Mouse (Mus musculus) G1E (cell line): ENCODE measurements around the gene Togaram2. TPM values are rescaled to one million over a fixed set of nuclear protein-coding genes. Genes with fewer than 3 reads are reported as not detected.

ENCODE experiments used
- ATAC-seq: 2 replicates; pipeline ENCODE4 v1.8.0; 2016; ENCODE audit warnings: mild to moderate bottlenecking; ENCODE audit not compliant: insufficient number of reproducible peaks, poor library complexity, low FRiP score, severe bottlenecking; ENCODE audit errors: extremely low read depth
- DNase-seq: peaks from one replicate; pipeline ENCODE4 v3.0.0; 2012; ENCODE audit warnings: low spot score
- H3K27me3 ChIP-seq: 2 replicates; pipeline ENCODE4 v1.6.1; 2012; ENCODE audit warnings: mild to moderate bottlenecking, low read length, inconsistent platforms; ENCODE audit not compliant: insufficient read depth
- H3K36me3 ChIP-seq: replicated peaks from 2 replicates; pipeline ENCODE3; 2012; ENCODE audit warnings: mild to moderate bottlenecking, inconsistent platforms
- H3K4me1 ChIP-seq: 2 replicates; pipeline ENCODE4 v1.6.1; 2012; ENCODE audit warnings: low read depth, low read length, inconsistent platforms, mixed read lengths; ENCODE audit not compliant: insufficient read depth
- H3K4me3 ChIP-seq: 2 replicates; pipeline ENCODE4 v1.5.1; 2012; ENCODE audit warnings: low read depth, mild to moderate bottlenecking, inconsistent platforms, low read length, moderate library complexity, mixed read lengths
- H3K9me3 ChIP-seq: replicated peaks from 2 replicates; pipeline ENCODE4 v1.6.1; 2012; ENCODE audit warnings: inconsistent platforms
- CTCF ChIP-seq: IDR thresholded peaks from 2 replicates; pipeline ENCODE4 v1.5.1; 2012; ENCODE audit warnings: low read depth, low read length, inconsistent platforms, mixed read lengths
- GATA1 ChIP-seq: IDR thresholded peaks from 2 replicates; pipeline ENCODE4 v1.6.1; 2012; ENCODE audit warnings: borderline replicate concordance, low read length, inconsistent platforms, mixed read lengths
- GATA2 ChIP-seq: IDR thresholded peaks from 2 replicates; pipeline ENCODE4 v1.6.1; 2012; ENCODE audit warnings: low read depth, low read length, inconsistent platforms, borderline replicate concordance
- POLR2AphosphoS5 ChIP-seq: IDR thresholded peaks from 2 replicates; pipeline ENCODE4 v1.6.1; 2012; ENCODE audit warnings: low read depth, low read length, inconsistent platforms; ENCODE audit not compliant: insufficient replicate concordance
- TAL1 ChIP-seq: conservative IDR thresholded peaks from 2 replicates; pipeline ENCODE4 v1.6.1; 2012; ENCODE audit warnings: low read depth, low read length, inconsistent platforms, mixed read lengths
- polyA plus RNA-seq: library from polyadenylated mRNA; stranded (reverse); fragments of >175 nt; gene quantifications from 2 replicates; pipeline ENCODE4 v1.2.3, GENCODE M21; 2012
- total RNA-seq, 2 experiments: library from RNA; stranded (forward) in 1 of 2; stranded (reverse) in 1 of 2; fragments of 200-1000 nt in 1 of 2; fragments of >200 nt in 1 of 2; fragmentation: Nextera tagmentation in 1 of 2; gene quantifications; 2 replicates each; pipeline ENCODE4 v1.2.3; 2014 to 2017

Gene Togaram2
- total and polyA plus RNA-seq, 3 experiments: 0.05 TPM; not detected in 2

DNA sequence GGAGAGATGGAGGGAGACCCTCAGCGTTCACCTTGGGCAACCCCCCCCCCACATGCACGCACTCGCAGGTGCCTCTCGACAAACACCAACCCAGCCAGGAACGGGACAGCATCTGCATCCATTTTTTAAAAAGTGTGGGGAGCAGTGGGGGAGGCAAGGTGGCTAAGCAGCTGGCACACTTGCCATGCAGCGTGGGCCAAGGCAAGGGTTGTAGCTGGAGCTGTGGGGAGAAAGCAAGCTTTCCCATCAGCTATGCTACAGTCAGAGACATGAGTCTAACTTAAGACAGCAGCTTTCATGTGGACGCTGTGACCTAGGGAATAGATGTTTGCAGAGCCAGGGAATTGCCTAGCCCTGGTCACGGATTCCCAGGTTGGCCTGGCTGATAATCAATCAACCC lies 22.1 kb downstream of the Togaram2 start:
- TF ChIP-seq CTCF (no peak), POLR2AphosphoS5 (no peak), GATA2 (no peak)
- ATAC-seq (no peak), DNase-seq (no peak)
- no peaks in the 10 kb centered on the region; the same call in 1 of the 2 replicates for H3K27me3 ChIP-seq
- H3K4me3 ChIP-seq: no peak overlapping the region
- H3K9me3 ChIP-seq: peaks cover 30% of the 10 kb centered on the region
- H3K4me1 ChIP-seq: no peaks in the 10 kb centered on the region
- no peaks in the 10 kb centered on the region for H3K36me3 ChIP-seq

DNA sequence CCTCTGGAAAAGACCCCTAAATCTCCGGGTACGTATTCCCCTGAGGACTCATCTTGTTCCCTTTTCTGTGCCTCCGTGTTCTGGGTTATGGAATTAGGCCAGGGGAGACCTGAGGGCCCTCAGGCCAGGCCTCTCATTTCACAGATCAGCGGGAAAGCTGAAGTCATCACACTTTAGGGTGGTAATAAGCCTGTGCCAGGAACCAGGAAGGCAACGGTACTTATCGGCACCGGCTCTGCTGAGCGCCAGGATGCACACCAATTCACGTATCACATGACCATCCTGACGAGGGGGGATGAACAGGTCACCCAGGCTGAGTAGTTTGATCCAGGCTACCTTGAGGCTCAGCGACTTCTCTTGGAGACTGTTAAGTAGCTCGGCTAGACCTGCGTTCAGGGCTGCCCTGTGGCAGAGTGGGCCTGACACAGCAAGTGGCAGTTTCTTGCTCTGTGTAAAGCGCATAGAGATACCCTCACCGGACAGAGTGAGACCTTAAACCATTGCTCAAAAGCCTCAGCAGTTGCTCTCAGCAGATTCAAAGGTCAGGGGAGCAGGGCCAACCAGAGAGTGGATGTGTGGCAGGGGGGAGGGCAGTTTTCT lies 22.8 kb downstream of the Togaram2 start:
- ATAC-seq: no peak
- no peak for DNase-seq
- no peak overlapping the region for H3K4me3 ChIP-seq

DNA sequence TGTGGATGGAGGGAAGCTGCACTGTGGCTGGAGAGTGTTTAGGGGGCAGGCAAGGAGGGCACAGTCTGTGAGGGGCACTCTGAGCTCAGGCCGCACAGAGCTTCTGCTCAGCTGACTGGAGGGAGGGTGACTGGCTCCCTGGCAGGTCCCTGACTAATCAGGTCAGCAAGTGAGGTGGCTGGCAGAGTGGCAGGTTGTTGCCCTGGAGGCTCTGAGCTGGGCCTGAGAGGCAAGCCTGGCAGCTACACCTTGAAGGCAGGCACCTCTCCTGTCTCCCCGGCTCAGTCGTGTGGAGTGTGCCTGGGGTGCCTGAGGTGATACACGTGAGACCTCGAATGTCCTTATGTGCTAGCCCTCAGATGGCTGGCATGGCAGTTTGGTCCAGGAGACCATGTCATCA lies 23.3 kb downstream of the Togaram2 start:
- no peak for TF ChIP-seq TAL1
- TF ChIP-seq POLR2AphosphoS5: no peak
- TF ChIP-seq CTCF: no peak
- no peak for TF ChIP-seq GATA1
- no peak for TF ChIP-seq GATA2
- H3K4me1 ChIP-seq: no peaks in the 10 kb centered on the region
- H3K4me3 ChIP-seq: peak overlapping the region; percentile 25; the same call in 1 of the 2 replicates
- no peaks in the 10 kb centered on the region; the same call in 1 of the 2 replicates for H3K27me3 ChIP-seq
- H3K9me3 ChIP-seq: peaks cover 30% of the 10 kb centered on the region
- ATAC-seq: no peak
- H3K36me3 ChIP-seq: no peaks in the 10 kb centered on the region
- no peak for DNase-seq

More for the DNA sequence above, 22.8 kb downstream of the Togaram2 start:
- no peak for TF ChIP-seq POLR2AphosphoS5
- no peak for TF ChIP-seq CTCF
- no peak for TF ChIP-seq GATA1
- Histone ChIP-seq H3K27me3 (no peaks in the 10 kb centered on the region; the same call in 1 of the 2 replicates), H3K9me3 (peaks cover 30% of the 10 kb centered on the region), H3K4me1 (no peaks in the 10 kb centered on the region), H3K36me3 (no peaks in the 10 kb centered on the region)

DNA sequence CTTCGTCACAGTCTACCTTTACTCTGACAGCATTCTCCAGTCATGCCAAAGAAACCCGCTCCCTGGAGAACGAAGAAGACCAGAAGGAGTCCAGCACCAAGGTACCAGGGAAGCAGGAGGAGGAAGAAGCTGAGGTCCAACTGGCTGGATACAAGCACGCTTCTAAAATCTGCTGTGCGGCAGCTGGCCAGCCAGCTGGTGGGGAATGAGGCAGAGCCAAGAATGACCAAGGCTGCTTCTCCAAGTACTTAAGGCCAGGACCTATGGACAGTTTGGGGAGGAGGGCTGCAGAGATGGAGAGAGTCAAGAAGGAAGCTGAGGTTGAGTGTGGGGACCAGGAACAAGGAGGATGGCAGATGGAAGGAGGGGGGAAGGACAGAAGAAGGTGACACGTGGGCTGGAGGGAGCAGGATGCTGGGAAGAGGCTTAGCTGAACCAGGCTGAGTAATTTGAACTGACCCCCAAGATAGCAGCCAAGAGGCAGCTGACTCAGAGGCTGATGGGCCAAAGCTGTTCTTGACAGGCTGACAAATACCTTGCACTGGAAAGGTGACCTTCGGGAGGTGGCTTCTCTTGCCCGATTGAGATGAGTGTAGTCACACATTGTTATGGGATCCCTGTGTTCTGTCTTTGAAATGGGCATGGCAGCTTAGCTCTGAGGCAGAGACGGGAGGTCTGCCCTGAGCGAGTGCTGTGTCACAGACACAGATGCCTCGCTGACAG lies 25.0 kb downstream of the Togaram2 start:
- ATAC-seq (no peak), DNase-seq (no peak)
- Histone ChIP-seq H3K4me1 (no peaks in the 10 kb centered on the region), H3K4me3 (no peak overlapping the region), H3K36me3 (no peaks in the 10 kb centered on the region), H3K9me3 (peaks cover 30% of the 10 kb centered on the region), H3K27me3 (no peaks in the 10 kb centered on the region; the same call in 1 of the 2 replicates)
- TF ChIP-seq CTCF (no peak), TAL1 (no peak), POLR2AphosphoS5 (no peak), GATA2 (no peak), GATA1 (no peak)

DNA sequence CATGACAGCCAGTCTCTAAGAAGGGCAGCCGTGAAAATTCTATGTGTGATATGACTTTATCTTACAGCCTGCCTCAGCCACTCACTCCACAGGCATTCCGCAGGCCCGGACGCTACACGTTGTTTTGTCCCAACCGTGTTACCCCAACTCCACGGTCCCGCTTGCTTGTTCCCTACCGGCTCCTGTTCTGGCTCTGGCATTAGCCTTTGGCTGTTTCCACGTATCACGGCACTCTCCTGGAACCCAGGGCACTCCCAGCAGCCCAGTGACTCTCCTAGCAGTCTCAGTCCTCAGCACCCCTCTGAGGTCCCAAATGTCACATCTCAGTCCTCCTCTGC lies 25.5 kb downstream of the Togaram2 start:
- no peaks in the 10 kb centered on the region for H3K36me3 ChIP-seq
- H3K4me3 ChIP-seq: no peak overlapping the region
- no peak for TF ChIP-seq POLR2AphosphoS5
- TF ChIP-seq GATA2: no peak
- TF ChIP-seq TAL1: no peak
- no peak for TF ChIP-seq CTCF
- TF ChIP-seq GATA1: no peak
- peaks cover 27% of the 10 kb centered on the region for H3K9me3 ChIP-seq
- no peaks in the 10 kb centered on the region; the same call in 1 of the 2 replicates for H3K27me3 ChIP-seq
- DNase-seq: no peak
- H3K4me1 ChIP-seq: no peaks in the 10 kb centered on the region
- ATAC-seq: no peak

DNA sequence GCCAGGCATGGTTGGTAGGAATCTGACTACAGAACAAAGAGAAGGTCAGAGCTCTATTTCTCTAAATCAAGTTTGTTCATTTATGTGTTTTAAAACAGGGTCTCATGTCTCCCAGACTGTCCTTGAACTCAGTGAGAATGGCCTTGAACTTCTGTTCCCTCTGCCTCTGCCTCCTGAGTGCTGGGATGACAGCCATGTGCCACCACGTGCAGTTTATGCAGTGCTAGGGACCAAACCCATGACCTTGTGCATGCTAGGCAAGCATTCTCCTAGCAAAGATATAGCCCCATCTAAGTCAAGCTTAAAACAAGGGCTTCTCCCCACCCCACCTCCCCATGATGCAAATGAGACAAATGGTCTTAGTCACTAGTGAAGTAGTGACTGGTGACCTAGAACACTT lies 32.1 kb downstream of the Togaram2 start:
- no peak overlapping the region for H3K4me3 ChIP-seq
- no peaks in the 10 kb centered on the region; the same call in 1 of the 2 replicates for H3K27me3 ChIP-seq
- no peaks in the 10 kb centered on the region for H3K36me3 ChIP-seq
- peaks cover 51% of the 10 kb centered on the region for H3K9me3 ChIP-seq
- H3K4me1 ChIP-seq: no peaks in the 10 kb centered on the region
- no peak for DNase-seq
- TF ChIP-seq GATA2 (no peak), TAL1 (no peak), GATA1 (no peak), CTCF (no peak), POLR2AphosphoS5 (no peak)
- no peak for ATAC-seq
